Mouse (Mus musculus): ENCODE measurements at regions not wholly inside any gene's neighbourhood (a gene's known extent, or its start where the extent isn't known, plus 50 kb on each side); places are given as distances from the start of the nearest gene placed in this dataset.

DNA sequence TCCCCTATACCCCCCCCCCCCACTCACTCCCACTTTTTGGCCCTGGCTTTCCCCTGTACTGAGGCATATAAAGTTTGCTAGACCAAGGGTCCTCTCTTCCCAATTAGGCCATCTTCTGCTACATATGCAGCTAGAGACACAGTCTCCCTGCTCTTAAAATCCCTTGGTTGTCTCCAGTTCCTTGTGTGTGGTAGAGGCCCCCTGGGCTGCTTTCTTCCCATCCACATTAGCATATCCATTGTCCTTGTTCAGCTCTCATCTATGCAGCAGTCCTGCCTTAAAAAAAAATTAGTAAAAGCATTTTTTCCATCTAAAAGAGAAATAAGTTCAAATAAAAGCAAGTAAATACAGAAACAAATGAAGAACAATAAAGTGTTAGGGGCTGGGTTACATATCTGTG lies 105.2 kb upstream of the Opcml start:
- intact Hi-C loops (cut with DNase I; ENCODE audit: low total_unique reads): no loop called here
- DNase-seq: no peak

DNA sequence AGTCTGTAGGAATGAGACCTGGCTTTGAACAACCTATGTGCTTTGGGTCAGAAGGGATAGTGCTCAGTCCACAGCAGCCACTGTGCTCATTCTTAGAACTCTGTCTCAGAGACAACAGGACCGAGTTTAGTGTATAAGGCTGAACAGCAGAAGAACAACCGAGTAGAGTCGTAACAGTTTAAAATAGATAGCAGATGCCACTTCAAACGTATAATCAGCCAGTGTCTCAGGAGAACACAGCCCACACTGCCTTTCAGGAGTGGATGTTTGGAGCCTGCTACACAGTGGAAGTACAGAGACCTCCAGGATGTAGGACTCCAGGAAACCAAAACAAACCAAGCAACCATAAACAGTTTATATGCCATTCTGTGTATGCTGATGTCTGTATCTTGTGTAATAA lies 99.0 kb upstream of the Opcml start:
- intact Hi-C loops (cut with DNase I; ENCODE audit: low total_unique reads): no loop called here
- DNase-seq: no peak

DNA sequence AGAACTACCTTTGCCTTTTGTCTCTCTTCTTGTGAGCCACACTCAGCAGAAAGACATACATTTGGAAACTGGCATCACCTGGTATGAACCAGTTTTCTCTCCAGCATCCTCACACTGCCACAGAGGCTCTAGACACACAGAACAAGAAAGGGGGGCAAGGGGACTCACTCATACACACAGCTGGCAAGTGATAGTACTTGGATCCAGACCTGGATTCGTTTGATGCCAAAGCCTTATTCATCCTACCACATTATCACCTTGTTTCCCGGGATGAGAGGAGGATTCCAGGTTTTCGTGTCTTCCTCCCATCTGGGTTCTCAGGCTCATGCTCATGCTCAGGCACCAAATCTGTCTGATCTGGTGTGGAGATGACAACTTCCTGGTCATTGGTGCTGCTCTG lies 97.8 kb upstream of the Opcml start:
- intact Hi-C loops (cut with DNase I; ENCODE audit: low total_unique reads): no loop called here

GRCm38 (mm10) chr9:27694805-27695593 lies 95.6 kb upstream of the Opcml start:
- intact Hi-C loops (cut with DNase I; ENCODE audit: low total_unique reads): no loop called here
- DNase-seq: no peak

More for the DNA sequence above, 97.8 kb upstream of the Opcml start:
- DNase-seq: no peak

DNA sequence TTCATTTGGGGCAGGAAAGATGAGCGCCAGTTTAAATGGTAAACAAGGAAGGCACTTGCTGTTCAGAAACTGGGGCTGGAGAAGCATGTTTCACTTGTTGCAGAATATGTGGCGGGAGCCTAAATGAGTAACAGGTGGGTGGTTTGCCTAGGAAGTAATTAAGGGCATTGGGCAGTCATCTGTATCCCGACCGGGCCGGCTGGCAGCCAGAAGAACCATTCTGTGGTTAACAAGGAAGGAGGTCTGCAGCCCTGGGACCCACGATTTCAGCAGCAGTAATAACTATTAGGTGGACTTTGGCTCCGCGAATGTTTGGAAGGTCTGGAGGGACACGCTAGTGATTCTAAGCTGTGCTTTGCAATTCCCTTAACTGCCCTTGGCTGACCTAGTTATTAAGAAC lies 89.0 kb upstream of the Opcml start:
- intact Hi-C loops (cut with DNase I; ENCODE audit: low total_unique reads): no loop called here
- DNase-seq: no peak

DNA sequence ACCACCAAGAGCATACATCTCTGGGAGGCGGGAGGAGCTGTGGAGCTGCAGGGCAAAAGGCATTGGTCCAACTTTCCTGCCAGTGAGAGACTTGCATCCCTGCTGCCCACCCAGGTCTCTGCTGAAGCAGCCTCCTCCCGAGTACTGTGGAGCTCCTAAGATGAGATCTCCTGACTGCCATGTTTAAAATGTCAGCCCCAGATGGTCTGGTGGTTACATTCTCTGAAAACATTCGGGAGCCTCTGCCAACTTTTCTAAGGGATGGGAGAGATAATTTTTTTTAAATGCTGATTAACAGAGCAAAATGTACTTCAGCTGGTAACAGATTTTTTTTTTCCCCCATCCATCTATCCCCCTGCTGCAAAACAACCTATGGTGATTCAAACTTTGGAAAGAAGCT lies 88.4 kb upstream of the Opcml start:
- intact Hi-C loops (cut with DNase I; ENCODE audit: low total_unique reads): no loop called here
- no peak for DNase-seq

DNA sequence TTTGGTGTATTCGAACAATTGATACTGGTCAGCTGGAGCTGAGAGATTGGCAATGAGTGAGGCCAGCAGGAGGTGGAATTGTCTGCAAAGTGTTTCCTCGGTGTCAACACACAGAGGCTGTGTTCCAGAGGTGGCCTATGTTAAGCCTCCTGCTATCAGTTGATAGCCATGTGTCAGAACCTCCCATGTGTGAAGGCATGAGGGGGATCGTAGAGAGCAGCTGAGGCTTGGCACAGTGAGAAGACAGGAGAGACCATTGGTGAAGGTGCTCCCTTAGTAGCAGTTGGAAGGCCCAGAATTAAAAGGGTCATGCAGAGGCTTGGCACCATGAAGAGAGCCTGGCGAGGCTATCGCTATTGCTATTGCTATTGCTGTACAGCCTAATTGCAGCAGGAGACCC lies 86.6 kb upstream of the Opcml start:
- intact Hi-C loops (cut with DNase I; ENCODE audit: low total_unique reads): no loop called here
- no peak for DNase-seq

DNA sequence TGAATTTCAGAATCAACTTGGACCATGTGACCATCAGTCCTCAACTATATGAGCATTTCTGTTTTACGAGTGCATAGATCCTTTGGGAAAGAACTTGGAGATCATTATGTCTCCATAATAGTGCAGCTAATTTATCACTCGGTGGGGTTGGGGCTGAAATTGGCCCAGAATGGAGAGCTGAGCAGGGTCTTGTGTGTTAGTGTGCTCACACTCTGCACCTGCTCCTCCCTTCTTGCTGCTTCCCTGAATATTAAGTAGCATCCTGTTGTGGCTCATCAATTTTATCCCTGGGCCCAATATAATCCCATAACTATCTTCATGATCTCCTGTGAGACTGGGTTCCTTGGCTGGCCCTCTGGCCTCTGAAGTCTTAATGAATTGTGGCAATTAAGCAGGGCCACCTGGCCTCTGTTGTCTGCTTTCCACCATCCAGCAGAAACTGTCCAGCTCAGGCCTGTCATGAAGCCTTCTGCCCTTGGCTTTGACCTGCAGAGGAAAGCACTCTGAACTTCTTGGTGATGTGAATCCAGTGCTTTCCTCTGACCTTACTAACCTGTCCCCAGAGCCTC lies 66.7 kb upstream of the Opcml start:
- DNase-seq: no peak
- intact Hi-C loops (cut with DNase I; ENCODE audit: low total_unique reads): no loop called here

DNA sequence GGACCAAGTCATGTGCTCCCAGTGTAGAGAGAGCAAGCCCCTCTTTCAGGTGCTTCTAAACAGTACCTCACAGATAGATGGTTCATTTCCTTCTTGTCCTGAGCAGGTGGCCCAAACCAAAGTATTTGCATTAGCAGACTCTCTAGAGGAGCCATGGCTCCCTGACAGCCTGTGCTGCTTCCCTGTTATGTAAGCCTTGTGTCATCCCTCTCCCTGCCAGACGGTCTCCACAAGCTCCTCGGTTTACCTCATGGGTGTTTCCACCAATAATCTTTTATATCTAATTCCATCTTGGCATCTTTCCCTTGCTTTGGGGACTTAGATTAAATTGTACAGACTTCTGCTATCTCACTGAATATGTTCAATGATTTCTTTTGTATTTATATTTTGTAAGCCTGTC lies 66.0 kb upstream of the Opcml start:
- intact Hi-C loops (cut with DNase I; ENCODE audit: low total_unique reads): no loop called here
- no peak for DNase-seq

DNA sequence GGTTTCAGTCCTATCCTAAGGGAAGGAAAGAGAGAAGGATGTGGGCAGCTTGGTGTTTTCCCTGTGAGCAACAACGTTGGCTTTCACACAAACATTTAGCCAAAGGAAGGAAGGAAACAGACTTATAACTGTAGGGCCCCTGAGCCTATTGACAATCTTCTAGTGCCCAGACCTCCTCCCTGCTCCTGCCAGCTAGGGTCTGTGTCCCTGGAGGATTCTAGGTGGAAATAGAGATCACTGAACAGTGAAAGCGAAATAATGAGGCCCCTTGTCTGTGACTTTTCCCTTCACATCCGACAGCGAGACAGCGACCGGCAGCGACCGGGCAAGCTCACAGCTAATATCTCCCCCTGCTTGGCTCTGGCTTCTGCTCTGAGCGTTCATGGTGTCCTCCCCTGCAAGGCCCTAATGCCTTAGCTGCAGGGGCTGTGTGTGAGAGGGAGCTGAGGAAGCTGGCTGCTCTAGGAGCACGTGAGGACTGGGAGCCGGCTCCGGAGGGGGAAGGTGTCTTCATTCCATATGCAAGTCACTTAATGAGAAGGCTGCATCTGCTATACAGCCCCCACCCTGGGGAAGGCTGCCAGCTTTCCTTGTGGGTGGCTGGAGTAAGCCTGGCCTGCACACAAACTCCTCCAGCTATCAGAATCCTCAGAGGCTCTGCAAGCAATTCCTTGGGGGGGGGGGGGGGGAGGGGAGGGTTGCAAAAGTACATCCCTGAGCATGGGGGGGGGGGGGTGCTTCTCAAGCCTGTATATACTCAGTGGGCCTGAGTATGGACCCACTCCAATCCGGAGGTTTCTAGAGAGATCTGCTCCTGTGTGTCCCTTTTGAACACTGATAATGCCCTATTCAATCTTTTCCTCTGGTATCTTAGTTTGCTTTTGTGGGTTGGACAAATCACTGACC lies 61.7 kb upstream of the Opcml start:
- intact Hi-C loops (cut with DNase I; ENCODE audit: low total_unique reads): no loop called here
- DNase-seq: peak; percentile 9

GRCm38 (mm10) chr9:27729558-27729889 lies 61.1 kb upstream of the Opcml start:
- intact Hi-C loops (cut with DNase I; ENCODE audit: low total_unique reads): no loop called here
- DNase-seq: no peak

DNA sequence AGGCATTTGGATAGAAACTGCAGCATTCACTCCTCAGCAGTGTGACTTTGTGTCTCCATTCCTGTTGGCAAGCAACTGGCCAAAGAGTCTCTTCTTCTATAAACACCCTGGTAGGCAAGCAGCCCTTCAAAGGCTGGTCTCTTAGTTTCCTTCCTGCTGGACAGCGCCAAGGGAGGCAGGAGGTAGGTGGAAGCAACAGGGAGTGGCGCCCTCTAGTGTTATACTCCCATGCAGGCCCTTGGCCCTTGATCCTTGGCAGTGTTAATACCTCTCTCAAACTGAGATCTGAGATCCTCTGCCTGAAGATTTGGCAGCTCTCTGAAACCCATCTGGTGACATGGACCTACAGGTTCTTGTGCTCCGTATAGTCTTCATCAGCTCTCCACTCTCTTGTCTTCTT lies 51.3 kb upstream of the Opcml start:
- intact Hi-C loops (cut with DNase I; ENCODE audit: low total_unique reads): no loop called here
- peak; percentile 33 for DNase-seq

Measured in gastrocnemius, postnatal 14 days (tissue).